Mouse (Mus musculus): ENCODE measurements at regions not wholly inside any gene's neighbourhood (a gene's known extent, or its start where the extent isn't known, plus 50 kb on each side); places are given as distances from the start of the nearest gene placed in this dataset.
"Not testable (repeated sequence)": the region's sequence is repeated elsewhere in the genome, so short reads cannot be mapped to it uniquely, and the experiment has no call there.

GRCm38 (mm10) chr9:17987606-17988005, 304.3 kb upstream of the Chordc1 start:
- peak; percentile 7 for DNase-seq (ENCODE audit: low spot score)

GRCm38 (mm10) chr9:18002557-18002956, 289.4 kb upstream of the Chordc1 start:
- DNase-seq (ENCODE audit: low spot score): no peak

GRCm38 (mm10) chr9:18041346-18041745, 250.6 kb upstream of the Chordc1 start:
- no peak for DNase-seq (ENCODE audit: low spot score)

GRCm38 (mm10) chr9:18042636-18043035, 249.3 kb upstream of the Chordc1 start:
- DNase-seq (ENCODE audit: low spot score): not testable (repeated sequence)

GRCm38 (mm10) chr9:18076942-18077341, 215.0 kb upstream of the Chordc1 start:
- no peak for DNase-seq (ENCODE audit: low spot score)

GRCm38 (mm10) chr9:18078446-18078845, 213.5 kb upstream of the Chordc1 start:
- not testable (repeated sequence) for DNase-seq (ENCODE audit: low spot score)

- DNase-seq (ENCODE audit: low spot score): not testable (repeated sequence)
Observed at GRCm38 (mm10) chr9:18079120-18079519, 212.8 kb upstream of the Chordc1 start.
